Comparison of ENCODE assay signal across 8 mouse cellular contexts in the genomic region with DNA sequence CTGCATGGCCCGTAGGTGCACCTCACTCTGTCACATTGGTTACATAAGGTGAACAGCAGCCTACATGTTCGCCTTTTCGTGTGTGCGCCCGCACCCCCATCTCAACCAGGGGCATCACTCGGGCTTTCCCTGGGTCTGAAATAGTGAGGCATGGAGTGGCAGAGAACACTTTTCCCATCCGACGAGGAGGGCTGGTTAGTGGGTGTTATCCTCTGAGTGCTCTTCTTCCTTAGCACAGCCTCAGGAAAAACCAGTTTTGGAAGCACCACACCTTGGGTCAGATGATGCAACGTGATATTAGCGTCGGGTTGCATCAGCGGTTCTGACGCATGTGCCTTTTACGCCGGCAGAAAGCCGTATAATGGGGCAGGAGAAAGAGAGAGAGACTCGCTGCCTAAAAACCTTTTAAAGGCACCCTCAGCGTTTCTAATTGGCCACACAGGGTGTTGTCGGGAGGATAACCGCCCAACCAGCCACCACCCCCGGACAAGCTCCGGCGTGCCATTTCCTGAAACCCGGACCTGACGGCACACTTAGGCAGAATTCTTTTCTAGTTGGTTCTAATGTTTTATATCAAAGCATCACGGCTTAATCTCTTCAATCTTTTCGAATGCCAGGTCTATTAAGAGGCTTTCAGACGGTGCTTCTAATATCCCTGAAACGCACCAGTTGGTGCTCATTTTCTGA. TPM values are rescaled to one million over a fixed set of nuclear protein-coding genes. Genes with fewer than 3 reads are reported as not detected.
DNase-seq lines count a peak whose midpoint lies in the region; ATAC-seq lines count a peak whose summit lies in the region.

No protein-coding gene starts in this region.

- DNase-seq in cerebellum, postnatal 4 days (ENCODE audit: low spot score in 2 of 2) = no peak
- peak; percentile 64 to 71 for DNase-seq in cerebellum, postnatal 25 days
- peak; percentile 64 to 81 for DNase-seq in frontal cortex, postnatal 36 days (ENCODE audit: low spot score in 2 of 2)
- peak; percentile 63 to 70 for DNase-seq in left cerebral cortex, adult 18-20 months (ENCODE audit: low spot score in 2 of 2)
- DNase-seq in right cerebral cortex, postnatal 36 days (ENCODE audit: low spot score in 2 of 2) = peak; percentile 48 to 81

- H3K4me1 ChIP-seq in hindbrain, embryonic 15.5 days (replicated peaks) = peaks cover 40% of the 10 kb centered on the region

- H3K9me3 ChIP-seq in hindbrain, embryonic 15.5 days = no peaks in the 10 kb centered on the region

- peak overlapping the region; percentile 74 for H3K4me3 ChIP-seq in hindbrain, embryonic 15.5 days
- peak overlapping the region; percentile 38 for H3K4me3 ChIP-seq in macrophage (ENCODE audit: inconsistent target)

- no peaks in the 10 kb centered on the region for H3K36me3 ChIP-seq in hindbrain, embryonic 15.5 days
- no peaks in the 10 kb centered on the region for H3K36me3 ChIP-seq in macrophage (ENCODE audit: inconsistent target)

- peak overlapping the region; percentile 94 for H3K4me2 ChIP-seq in hindbrain, embryonic 15.5 days

- H3K27me3 ChIP-seq in hindbrain, embryonic 15.5 days = peaks cover 15% of the 10 kb centered on the region

- peak; percentile 49; the same call in 1 of the 2 replicates for ATAC-seq in cerebellum, adult (ENCODE audit: insufficient number of reproducible peaks, low FRiP score, low TSS enrichment)
- no peak for ATAC-seq in hindbrain, embryonic 15.5 days (ENCODE audit: low FRiP score, low read depth)

- H3K79me2 ChIP-seq in macrophage (ENCODE audit: inconsistent target) = peaks cover 18% of the 10 kb centered on the region

- H3K27ac ChIP-seq in hindbrain, embryonic 15.5 days (replicated peaks) = no peak overlapping the region
- H3K27ac ChIP-seq in macrophage = peak overlapping the region; percentile 82

- peak overlapping the region; percentile 18; the same call in 1 of the 2 replicates for H3K9ac ChIP-seq in hindbrain, embryonic 15.5 days

- WGBS in hindbrain, embryonic 15.5 days = 7% methylated on average over 29 of the region's 29 CpGs
- 4% methylated on average over 29 of the region's 29 CpGs for WGBS in macrophage (ENCODE audit: missing documents)

RNA-seq across cellular contexts. Expression of a gene that starts 0.8 kb away (rescaled TPM):
- polyA plus RNA-seq in hindbrain, embryonic 15.5 days (2015; fragmentation: Nextera tagmentation; extraction: Ambion mirVana) = 25.0 and 28.8 TPM in 2 replicates
- 10 to 100 TPM; 89.8 to 94.3 TPM for total RNA-seq in left cerebral cortex, adult 18-20 months (2021)
- total RNA-seq in macrophage (2018; cell fraction: chromatin; rRNA removed) = 10 to 100 TPM in 25 of 26 experiments, 1 to 10 TPM in 1; 9.0 to 90.2 (median 42.2) TPM
- total RNA-seq in macrophage (2018; cell fraction: cytosol; rRNA removed) = 10 to 100 TPM; 37.0 to 99.7 (median 56.5) TPM
- total RNA-seq in macrophage (2018; cell fraction: nucleus; rRNA removed) = 100 to 1,000 TPM in 1 of 26 experiments, 10 to 100 TPM in 25; 18.0 to 116 (median 59.2) TPM
- 30.1 to 67.9 TPM (median 53.6 TPM) in 3 replicates for polyA plus RNA-seq in macrophage (2018)

RNA-seq across cellular contexts. Expression of a gene that starts 33.8 kb away (rescaled TPM):
- polyA plus RNA-seq in hindbrain, embryonic 15.5 days (2015; fragmentation: Nextera tagmentation; extraction: Ambion mirVana) = 26.2 and 28.2 TPM in 2 replicates
- total RNA-seq in left cerebral cortex, adult 18-20 months (2021) = 10 to 100 TPM; 56.0 to 60.5 TPM
- 100 to 1,000 TPM in 3 of 26 experiments, 10 to 100 TPM in 21, 1 to 10 TPM in 2; 6.0 to 133 (median 72.2) TPM for total RNA-seq in macrophage (2018; cell fraction: chromatin; rRNA removed)
- total RNA-seq in macrophage (2018; cell fraction: cytosol; rRNA removed) = 10 to 100 TPM in 25 of 26 experiments, 1 to 10 TPM in 1; 4.3 to 41.6 (median 21.9) TPM
- total RNA-seq in macrophage (2018; cell fraction: nucleus; rRNA removed) = 10 to 100 TPM; 10.1 to 87.5 (median 42.4) TPM
- polyA plus RNA-seq in macrophage (2018) = 11.9 to 27.5 TPM (median 26.0 TPM) in 3 replicates

RNA-seq across cellular contexts. Expression of a gene that starts 42.9 kb away (rescaled TPM):
- polyA plus RNA-seq in hindbrain, embryonic 15.5 days (2015; fragmentation: Nextera tagmentation; extraction: Ambion mirVana) = not detected in 2 replicates
- under 1 TPM in 1 of 2 experiments, not detected in 1; 0.66 TPM for total RNA-seq in left cerebral cortex, adult 18-20 months (2021)
- total RNA-seq in macrophage (2018; cell fraction: chromatin; rRNA removed) = not detected
- total RNA-seq in macrophage (2018; cell fraction: cytosol; rRNA removed) = not detected
- not detected for total RNA-seq in macrophage (2018; cell fraction: nucleus; rRNA removed)
- not detected in 3 replicates for polyA plus RNA-seq in macrophage (2018)

Comparison
In these comparisons a context has a peak if more than half of its experiments do, and no peak if none do; other contexts are left out.
1. DNase-seq: peak in cerebellum, postnatal 25 days (2 of 2), frontal cortex, postnatal 36 days (2 of 2), left cerebral cortex, adult 18-20 months (2 of 2) and right cerebral cortex, postnatal 36 days (2 of 2); none in cerebellum, postnatal 4 days (0 of 2).